9 mouse cellular contexts compared by ENCODE assay signal in the genomic region with DNA sequence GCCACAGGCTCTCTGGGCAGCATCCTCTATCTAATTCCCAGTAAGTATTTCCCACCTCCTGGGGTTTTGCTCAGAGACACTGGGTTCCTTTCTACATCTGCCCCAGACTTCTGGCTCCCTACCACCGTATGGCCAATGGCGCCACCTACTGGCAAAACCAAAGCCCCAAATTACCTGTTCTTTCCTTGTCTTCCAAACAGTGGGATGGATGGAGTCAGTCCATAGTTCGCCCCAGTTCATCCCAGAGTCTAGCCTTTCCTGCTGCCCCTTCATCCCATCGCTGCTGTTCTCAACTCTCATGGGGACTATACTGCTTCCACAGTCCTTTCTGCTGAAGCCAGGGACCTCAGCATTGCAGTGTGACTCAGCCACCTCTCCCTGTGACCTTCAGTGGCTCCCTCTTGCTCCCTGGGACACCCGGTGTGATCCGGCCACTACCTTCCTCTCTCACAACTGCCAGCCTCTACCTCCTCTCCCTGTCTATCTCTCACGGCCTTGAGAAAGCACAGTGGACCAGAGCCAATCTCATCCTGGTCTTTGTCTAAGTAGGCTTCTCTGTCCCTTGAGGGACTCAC. TPM values are rescaled to one million over a fixed set of nuclear protein-coding genes. Genes with fewer than 3 reads are reported as not detected.
DNase-seq lines count a peak whose midpoint lies in the region; ATAC-seq and TF ChIP-seq lines count a peak whose summit lies in the region.
"Had no signal": no experiment of that assay in that cellular context is flagged by ENCODE, and none has a peak within 500 bp of the region (broad histone marks: within the 10 kb centered on the region; RNA-seq: fewer than 3 reads in every experiment).

No protein-coding gene starts in this region.

- no peaks in the 10 kb centered on the region for H3K36me3 ChIP-seq in intestine, embryonic 14.5 days (ENCODE audit: control insufficient read depth, insufficient read depth, low read length)
- H3K36me3 ChIP-seq in intestine, embryonic 16.5 days (ENCODE audit: control insufficient read depth, insufficient read depth, low read length): no peaks in the 10 kb centered on the region
- no peaks in the 10 kb centered on the region for H3K36me3 ChIP-seq in ES-Bruce4 (ENCODE audit: control insufficient read depth, insufficient read depth, low read length, poor library complexity, severe bottlenecking)
- no peaks in the 10 kb centered on the region for H3K36me3 ChIP-seq in embryonic facial prominence, embryonic 14.5 days (ENCODE audit: control insufficient read depth, insufficient read depth, low read length)
- H3K36me3 ChIP-seq: embryonic facial prominence, embryonic 15.5 days had no signal

- no peaks in the 10 kb centered on the region for H3K4me1 ChIP-seq in intestine, embryonic 14.5 days (replicated peaks; ENCODE audit: control insufficient read depth, insufficient read depth, low read length)
- H3K4me1 ChIP-seq in intestine, embryonic 16.5 days (ENCODE audit: control insufficient read depth, insufficient read depth, low read length): no peaks in the 10 kb centered on the region
- H3K4me1 ChIP-seq in ES-Bruce4 (ENCODE audit: control insufficient read depth, insufficient read depth, low read length): no peaks in the 10 kb centered on the region
- H3K4me1 ChIP-seq in bone marrow, adult 2 months (ENCODE audit: control insufficient read depth, insufficient read depth, low read length): no peaks in the 10 kb centered on the region
- no peaks in the 10 kb centered on the region for H3K4me1 ChIP-seq in embryonic facial prominence, embryonic 14.5 days (ENCODE audit: control insufficient read depth, insufficient read depth, low read length)
- H3K4me1 ChIP-seq: embryonic facial prominence, embryonic 15.5 days had no signal

- 36% methylated on average over 7 of the region's 7 CpGs for WGBS in intestine, embryonic 14.5 days
- WGBS in intestine, embryonic 16.5 days: 38% methylated on average over 7 of the region's 7 CpGs
- 30% methylated on average over 7 of the region's 7 CpGs for WGBS in bone marrow, adult 2 months
- 35% methylated on average over 7 of the region's 7 CpGs for WGBS in embryonic facial prominence, embryonic 14.5 days

- no peaks in the 10 kb centered on the region for H3K9me3 ChIP-seq in intestine, embryonic 14.5 days (ENCODE audit: control insufficient read depth, low read length)
- H3K9me3 ChIP-seq in intestine, embryonic 16.5 days (ENCODE audit: control insufficient read depth, low read length): no peaks in the 10 kb centered on the region
- H3K9me3 ChIP-seq in ES-Bruce4 (replicated peaks; ENCODE audit: control insufficient read depth, insufficient read depth, low read length, poor library complexity, severe bottlenecking): no peaks in the 10 kb centered on the region
- H3K9me3 ChIP-seq in embryonic facial prominence, embryonic 14.5 days (ENCODE audit: control insufficient read depth, low read length): no peaks in the 10 kb centered on the region
- H3K9me3 ChIP-seq: embryonic facial prominence, embryonic 15.5 days had no signal

- no peak overlapping the region for H3K4me2 ChIP-seq in intestine, embryonic 14.5 days (ENCODE audit: low read length)
- no peak overlapping the region for H3K4me2 ChIP-seq in intestine, embryonic 16.5 days (ENCODE audit: low read depth, low read length)
- no peak overlapping the region for H3K4me2 ChIP-seq in embryonic facial prominence, embryonic 14.5 days (ENCODE audit: low read depth, low read length)
- H3K4me2 ChIP-seq: embryonic facial prominence, embryonic 15.5 days had no signal

- TF ChIP-seq CTCF in ES-Bruce4 (IDR thresholded peaks at IDR 0.05; ENCODE audit: low read depth, low read length): peak; percentile 90
- TF ChIP-seq CTCF in bone marrow, adult 2 months (IDR thresholded peaks at IDR 0.05; ENCODE audit: control insufficient read depth, insufficient read depth, low read length): peak; percentile 64
- TF ChIP-seq CTCF in layer of hippocampus, adult 2 months (conservative IDR thresholded peaks at IDR 0.05): peak; percentile 88

- peak; percentile 83 for DNase-seq in intestine, embryonic 14.5 days (ENCODE audit: low spot score)
- peak; percentile 70 for DNase-seq in embryonic facial prominence, embryonic 14.5 days (ENCODE audit: low spot score)
- peak; percentile 75 to 90 for DNase-seq in layer of hippocampus, adult 2 months (ENCODE audit: low spot score in 2 of 2)
- peak; percentile 68 for DNase-seq in naive thymus-derived CD4-positive, alpha-beta T cell, adult 2 months (ENCODE audit: low read depth)
- peak; percentile 48 to 65 for DNase-seq in urinary bladder, postnatal 36 days (ENCODE audit: low spot score in 2 of 2)

- no peak overlapping the region for H3K27ac ChIP-seq in intestine, embryonic 14.5 days (ENCODE audit: low read depth)
- H3K27ac ChIP-seq in intestine, embryonic 16.5 days (ENCODE audit: low read length): no peak overlapping the region
- no peak overlapping the region for H3K27ac ChIP-seq in ES-Bruce4 (ENCODE audit: insufficient read depth, low read length)
- H3K27ac ChIP-seq in bone marrow, adult 2 months (ENCODE audit: control insufficient read depth, insufficient read depth, low read depth, low read length, poor library complexity): no peak overlapping the region
- no peak overlapping the region for H3K27ac ChIP-seq in embryonic facial prominence, embryonic 14.5 days (replicated peaks; ENCODE audit: low read depth, low read length)
- peak overlapping the region; percentile 96 for H3K27ac ChIP-seq in layer of hippocampus, adult 2 months
- H3K27ac ChIP-seq: embryonic facial prominence, embryonic 15.5 days had no signal

- TF ChIP-seq EP300 in ES-Bruce4 (IDR thresholded peaks at IDR 0.05; ENCODE audit: insufficient read depth, low read depth, low read length): no peak

- no peak overlapping the region for H3K4me3 ChIP-seq in intestine, embryonic 14.5 days (ENCODE audit: low read depth, low read length)
- H3K4me3 ChIP-seq in intestine, embryonic 16.5 days (ENCODE audit: low read length): no peak overlapping the region
- H3K4me3 ChIP-seq in ES-Bruce4 (ENCODE audit: low read depth, low read length): no peak overlapping the region
- no peak overlapping the region for H3K4me3 ChIP-seq in bone marrow, adult 2 months (replicated peaks; ENCODE audit: control insufficient read depth, low read depth, low read length)
- no peak overlapping the region for H3K4me3 ChIP-seq in embryonic facial prominence, embryonic 14.5 days (ENCODE audit: low read depth, low read length)
- H3K4me3 ChIP-seq in layer of hippocampus, adult 2 months: no peak overlapping the region
- H3K4me3 ChIP-seq: embryonic facial prominence, embryonic 15.5 days had no signal

- H3K27me3 ChIP-seq in intestine, embryonic 14.5 days (replicated peaks; ENCODE audit: control insufficient read depth, insufficient read depth, low read length): no peaks in the 10 kb centered on the region
- H3K27me3 ChIP-seq in intestine, embryonic 16.5 days (replicated peaks; ENCODE audit: control insufficient read depth, insufficient read depth, low read length): no peaks in the 10 kb centered on the region
- no peaks in the 10 kb centered on the region for H3K27me3 ChIP-seq in ES-Bruce4 (ENCODE audit: control insufficient read depth, insufficient read depth, low read length, poor library complexity, severe bottlenecking)
- no peaks in the 10 kb centered on the region for H3K27me3 ChIP-seq in embryonic facial prominence, embryonic 14.5 days (replicated peaks; ENCODE audit: control insufficient read depth, insufficient read depth, low read length)
- H3K27me3 ChIP-seq: embryonic facial prominence, embryonic 15.5 days had no signal

- TF ChIP-seq POLR2A in ES-Bruce4 (IDR thresholded peaks at IDR 0.05; ENCODE audit: insufficient read depth, low read length): no peak
- TF ChIP-seq POLR2A in bone marrow, adult 2 months (IDR thresholded peaks at IDR 0.05; ENCODE audit: borderline replicate concordance, control insufficient read depth, low read depth, low read length): no peak

- no peak for ATAC-seq in intestine, embryonic 14.5 days (replicated peaks; ENCODE audit: low FRiP score, low TSS enrichment, low read depth)
- no peak for ATAC-seq in intestine, embryonic 16.5 days
- ATAC-seq in embryonic facial prominence, embryonic 14.5 days (ENCODE audit: low read depth): no peak

- H3K9ac ChIP-seq in intestine, embryonic 14.5 days (ENCODE audit: low read length): no peak overlapping the region
- H3K9ac ChIP-seq in intestine, embryonic 16.5 days (ENCODE audit: low read depth, low read length): no peak overlapping the region
- no peak overlapping the region for H3K9ac ChIP-seq in ES-Bruce4 (ENCODE audit: low read depth, poor library complexity, severe bottlenecking)
- H3K9ac ChIP-seq in embryonic facial prominence, embryonic 14.5 days (ENCODE audit: low read depth, low read length): no peak overlapping the region
- H3K9ac ChIP-seq: embryonic facial prominence, embryonic 15.5 days had no signal

RNA-seq across cellular contexts. Expression of a gene that starts 16.6 kb away (rescaled TPM):
- 9.0 and 9.8 TPM in 2 replicates for polyA plus RNA-seq in intestine, embryonic 14.5 days (2014; fragmentation: Nextera tagmentation; extraction: Ambion mirVana)
- polyA plus RNA-seq in intestine, embryonic 16.5 days (2015; fragmentation: Nextera tagmentation; extraction: Ambion mirVana): 7.0 and 8.2 TPM in 2 replicates
- polyA plus RNA-seq in ES-Bruce4 (2011; ENCODE audit: insufficient read depth, insufficient read length, low read depth, missing spikeins): 3.1 and 4.8 TPM in 2 replicates
- 0.27 and 2.8 TPM in 2 replicates for polyA plus RNA-seq in bone marrow, adult 2 months (2011; ENCODE audit: insufficient read depth, insufficient read length, low replicate concordance, missing spikeins)
- polyA plus RNA-seq in embryonic facial prominence, embryonic 14.5 days (2014; fragmentation: Nextera tagmentation; extraction: Ambion mirVana): 11.1 and 12.3 TPM in 2 replicates
- 100 to 1,000 TPM; 226 to 243 TPM for total RNA-seq in layer of hippocampus, adult 2 months (2021)
